Mouse (Mus musculus) liver, adult 2 months (tissue): Measurements from ENCODE around the gene Snx22. TPM values are rescaled to one million over a fixed set of nuclear protein-coding genes. Genes with fewer than 3 reads are reported as not detected.

Experiments used
- DNase-seq: peaks from one replicate; pipeline ENCODE4 v3.0.0-alpha.2; 2011; ENCODE audit warnings: low read depth, low spot score; ENCODE audit errors: extremely low read depth
- H3K27ac ChIP-seq: fragments of 200-500 bp; replicated peaks from 2 replicates; pipeline ENCODE4 v1.5.1; 2012; ENCODE audit warnings: low read depth, mild to moderate bottlenecking, control low read depth, inconsistent platforms, low read length; ENCODE audit not compliant: insufficient read depth
- H3K27me3 ChIP-seq: fragments of 200-500 bp; 2 replicates; pipeline ENCODE4 v1.6.1; 2012; ENCODE audit warnings: mild to moderate bottlenecking, moderate library complexity, low read length, inconsistent platforms; ENCODE audit not compliant: control insufficient read depth, insufficient read depth
- H3K36me3 ChIP-seq: fragments of 200-500 bp; 2 replicates; pipeline ENCODE4 v1.6.1; 2012; ENCODE audit warnings: low read length, inconsistent platforms; ENCODE audit not compliant: control insufficient read depth, insufficient read depth
- H3K4me1 ChIP-seq: fragments of 200-500 bp; 2 replicates; pipeline ENCODE4 v1.6.1; 2011; ENCODE audit warnings: low read length; ENCODE audit not compliant: control insufficient read depth, insufficient read depth
- H3K4me3 ChIP-seq: fragments of 200-500 bp; 2 replicates; pipeline ENCODE4 v1.5.1; 2011; ENCODE audit warnings: low read depth, mild to moderate bottlenecking, control low read depth, low read length, moderate library complexity; ENCODE audit not compliant: insufficient read depth
- H3K79me2 ChIP-seq: fragments of 200-500 bp; 2 replicates; pipeline ENCODE4 v1.6.1; 2012; ENCODE audit warnings: inconsistent platforms, mild to moderate bottlenecking, low read length, moderate library complexity; ENCODE audit not compliant: control insufficient read depth, insufficient read depth
- H3K9ac ChIP-seq: fragments of 200-500 bp; 2 replicates; pipeline ENCODE4 v1.6.1; 2012; ENCODE audit warnings: low read depth, mild to moderate bottlenecking, control low read depth, inconsistent platforms, low read length
- CTCF ChIP-seq: fragments of 200-500 bp; IDR thresholded peaks from 2 replicates; pipeline ENCODE4 v1.5.1; 2011; ENCODE audit warnings: low read depth, low read length, control low read depth
- POLR2A ChIP-seq: fragments of 200-500 bp; IDR thresholded peaks from 2 replicates; pipeline ENCODE4 v1.6.1; 2011; ENCODE audit warnings: low read length, control low read depth; ENCODE audit not compliant: insufficient read depth; ENCODE audit errors: extremely low read depth
- WGBS: fragments of 180-500 bp; shearing (Covaris S2); methylation state at CpG from one replicate; pipeline ENCODE4 v1.1.7; 2018; 5-methylcytosine and 5-hydroxymethylcytosine counted together
- polyA plus RNA-seq: library from polyadenylated mRNA; depleted of rRNA; stranded (reverse); fragments of >200 nt; gene quantifications from 2 replicates; pipeline ENCODE4 v1.2.3, GENCODE M21; 2012
- total RNA-seq: library from RNA; depleted of rRNA; stranded (reverse); fragments of >200 nt; gene quantifications from 2 replicates; pipeline ENCODE4 v1.2.3, GENCODE M21; 2014

Snx22 gene
- total and polyA plus RNA-seq, 2 experiments: 0.09 to 0.53 TPM

DNA sequence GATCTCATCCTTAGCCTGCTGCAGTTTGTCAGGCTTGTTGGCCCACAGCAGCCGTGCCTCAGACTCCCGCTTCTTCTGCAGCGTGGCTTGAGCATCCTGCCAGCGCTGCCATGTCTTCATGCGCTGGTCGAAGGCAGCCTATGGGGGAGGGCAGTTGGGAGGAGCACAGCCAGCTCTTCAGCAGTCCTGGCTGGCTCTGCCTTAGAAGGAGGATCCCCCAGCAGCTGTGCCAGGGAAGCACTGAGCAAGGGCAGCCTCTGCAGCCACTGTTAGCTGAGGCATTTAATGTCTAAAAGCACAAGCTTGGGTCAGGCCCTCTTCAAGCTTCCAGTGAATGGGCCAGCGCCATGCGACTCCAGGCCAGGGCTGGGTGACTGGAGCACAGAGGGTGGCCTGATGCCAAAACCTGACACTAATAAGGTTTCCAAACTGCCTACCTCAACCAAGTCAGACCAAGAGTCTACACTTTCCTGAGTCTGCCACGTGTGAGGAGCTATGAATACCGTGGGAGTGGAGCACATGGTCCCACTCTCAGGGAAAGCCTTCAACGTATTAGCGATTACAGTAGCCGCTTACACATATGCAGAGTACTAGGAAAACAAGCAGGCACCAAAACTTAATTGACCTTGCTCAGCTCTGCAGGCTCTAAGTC, 21.2 kb upstream of the Snx22 start:
- 84% methylated on average over 13 of the region's 13 CpGs for WGBS
- H3K9ac ChIP-seq: no peak overlapping the region
- no peak overlapping the region for H3K27ac ChIP-seq
- DNase-seq: no peak
- no peaks in the 10 kb centered on the region for H3K79me2 ChIP-seq
- no peak overlapping the region for H3K4me3 ChIP-seq
- no peaks in the 10 kb centered on the region for H3K27me3 ChIP-seq
- TF ChIP-seq CTCF (no peak), POLR2A (no peak)
- H3K36me3 ChIP-seq: peaks cover 21% of the 10 kb centered on the region; the same call in 1 of the 2 replicates
- no peaks in the 10 kb centered on the region for H3K4me1 ChIP-seq

DNA sequence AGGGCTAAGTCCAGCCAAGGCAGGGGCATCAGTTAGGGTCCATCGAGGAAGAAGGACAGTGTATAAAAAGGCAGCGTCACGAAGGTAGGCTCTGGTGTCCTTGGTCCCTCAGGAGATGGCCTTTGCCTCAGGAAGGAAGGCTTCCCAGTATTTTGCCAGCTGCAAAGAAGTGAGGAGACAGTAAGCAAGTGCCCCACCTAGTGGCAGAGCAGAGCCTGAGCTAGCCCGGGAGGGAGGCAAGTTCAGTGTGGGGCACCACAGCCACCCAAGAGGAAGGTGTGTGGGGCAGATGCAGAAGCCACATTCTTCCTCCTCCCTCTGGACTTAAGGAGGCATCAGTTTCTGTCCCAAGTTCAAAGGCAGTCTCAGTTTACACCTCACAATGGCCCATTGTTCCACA, 18.9 kb upstream of the Snx22 start:
- DNase-seq: peak; percentile 69
- peaks cover 5% of the 10 kb centered on the region; the same call in 1 of the 2 replicates for H3K36me3 ChIP-seq

DNA sequence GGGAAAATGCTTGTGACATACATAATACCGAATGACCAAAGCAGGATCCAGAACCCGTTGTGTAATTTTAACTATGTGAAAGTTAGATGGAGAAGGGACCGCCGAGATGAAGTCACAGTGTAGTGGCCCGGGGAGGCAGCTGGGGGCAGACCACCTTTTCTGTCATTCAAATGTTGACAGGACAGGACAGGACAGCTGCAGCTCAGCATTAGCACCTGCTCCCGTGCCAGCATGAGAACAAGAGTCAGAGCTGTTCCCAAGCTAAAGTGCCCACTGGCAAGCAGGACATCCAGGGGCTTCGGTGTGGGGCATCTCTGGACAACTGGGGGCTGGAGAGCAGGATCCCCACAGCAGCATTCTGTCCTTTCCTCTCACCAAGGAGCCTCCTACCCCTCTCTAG, 17.5 kb upstream of the Snx22 start:
- no peaks in the 10 kb centered on the region for H3K79me2 ChIP-seq
- no peak overlapping the region for H3K4me3 ChIP-seq
- WGBS: 98% methylated on average over 7 of the region's 7 CpGs
- DNase-seq: no peak
- H3K4me1 ChIP-seq: no peaks in the 10 kb centered on the region
- no peak for TF ChIP-seq CTCF
- TF ChIP-seq POLR2A: no peak
- H3K27ac ChIP-seq: no peak overlapping the region
- H3K36me3 ChIP-seq: no peaks in the 10 kb centered on the region
- no peak overlapping the region for H3K9ac ChIP-seq
- H3K27me3 ChIP-seq: no peaks in the 10 kb centered on the region

More for the DNA sequence above, 18.9 kb upstream of the Snx22 start:
- Histone ChIP-seq H3K27ac (no peak overlapping the region), H3K79me2 (no peaks in the 10 kb centered on the region), H3K27me3 (no peaks in the 10 kb centered on the region), H3K4me3 (no peak overlapping the region), H3K9ac (no peak overlapping the region), H3K4me1 (no peaks in the 10 kb centered on the region)
- whole genome bisulfite sequencing: 32% methylated on average over 4 of the region's 4 CpGs
- peak; percentile 92 for TF ChIP-seq CTCF
- TF ChIP-seq POLR2A: no peak

DNA sequence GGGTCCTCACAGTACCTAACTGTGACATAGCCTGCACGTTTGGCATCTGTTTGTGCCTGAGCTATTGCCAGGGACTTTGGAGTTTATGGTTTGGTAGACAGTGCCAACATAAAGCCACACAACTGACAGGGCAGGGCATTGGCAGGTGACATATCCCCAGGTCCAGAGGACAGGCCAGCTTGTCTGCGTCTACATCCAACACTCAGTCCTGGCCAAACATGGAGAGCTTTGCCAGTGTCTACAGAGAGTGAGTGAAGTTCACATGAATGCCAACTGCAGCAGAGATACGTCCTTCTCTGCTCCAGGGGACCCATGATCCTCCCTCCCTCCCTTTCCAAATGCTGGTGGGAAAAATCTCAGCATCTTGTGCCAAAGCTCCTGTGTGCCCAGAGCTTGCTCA, 14.7 kb upstream of the Snx22 start:
- no peaks in the 10 kb centered on the region for H3K4me1 ChIP-seq
- no peaks in the 10 kb centered on the region for H3K36me3 ChIP-seq
- 34% methylated on average over 3 of the region's 3 CpGs for WGBS
- H3K27ac ChIP-seq: no peak overlapping the region
- H3K4me3 ChIP-seq: no peak overlapping the region
- H3K9ac ChIP-seq: no peak overlapping the region
- DNase-seq: peak; percentile 98
- no peaks in the 10 kb centered on the region for H3K79me2 ChIP-seq
- no peak for TF ChIP-seq POLR2A
- no peak for TF ChIP-seq CTCF
- no peaks in the 10 kb centered on the region for H3K27me3 ChIP-seq

DNA sequence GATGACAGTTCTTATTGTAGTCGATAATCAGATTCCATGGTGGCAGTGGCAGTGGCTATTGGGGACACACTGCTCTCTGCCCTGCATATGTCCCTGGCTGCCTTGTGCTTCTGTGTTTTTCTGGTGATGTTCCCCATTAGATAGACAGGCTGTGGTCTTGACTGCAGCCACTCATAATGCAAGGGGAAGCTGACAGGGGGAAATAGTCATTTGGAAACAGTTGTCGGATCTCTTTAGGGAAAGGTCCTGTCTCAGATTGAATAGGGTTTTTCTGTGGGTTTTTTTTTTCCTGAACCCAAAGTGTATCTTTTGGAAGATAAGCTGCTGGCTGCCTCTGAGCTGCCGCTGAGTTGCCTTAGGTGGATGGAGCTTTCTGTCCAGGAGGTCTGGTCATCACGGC, 12.5 kb upstream of the Snx22 start:
- Histone ChIP-seq H3K27ac (no peak overlapping the region), H3K36me3 (no peaks in the 10 kb centered on the region), H3K9ac (no peak overlapping the region), H3K79me2 (no peaks in the 10 kb centered on the region), H3K4me3 (no peak overlapping the region), H3K4me1 (no peaks in the 10 kb centered on the region), H3K27me3 (no peaks in the 10 kb centered on the region)
- TF ChIP-seq CTCF (no peak), POLR2A (no peak)
- WGBS: 87% methylated on average over 4 of the region's 4 CpGs
- DNase-seq: peak; percentile 19

DNA sequence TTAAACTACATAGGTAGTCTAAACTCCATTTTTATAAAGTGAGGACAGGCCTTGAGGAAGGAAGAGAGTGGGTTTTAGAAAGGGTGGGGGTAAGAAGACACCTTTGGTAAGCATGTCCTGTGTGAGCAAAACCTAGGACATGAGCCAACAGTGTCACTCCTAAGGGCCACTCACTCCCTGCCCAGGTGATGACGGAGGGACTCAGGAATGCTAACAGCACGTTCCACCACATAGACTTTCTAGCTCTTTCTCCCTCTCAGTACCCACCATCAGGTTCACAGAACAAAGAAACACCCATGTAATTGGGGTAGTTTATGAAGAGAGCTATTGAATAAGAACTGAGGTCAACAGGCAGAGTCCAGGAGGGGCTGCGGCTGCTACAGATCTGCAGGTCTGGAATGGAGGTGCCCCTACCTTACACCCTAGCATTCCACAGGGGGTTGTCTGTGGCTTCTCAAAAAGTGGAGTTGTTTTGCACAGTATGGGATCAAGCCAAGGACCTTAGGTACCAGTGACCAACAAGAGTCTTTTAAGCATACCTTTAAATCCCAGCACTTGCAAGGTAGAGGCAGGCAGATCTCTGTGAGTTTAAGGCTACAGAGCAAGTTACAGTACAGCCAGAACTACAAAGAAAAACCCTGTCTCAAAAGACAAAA, 11.4 kb upstream of the Snx22 start:
- WGBS: 88% methylated on average over 3 of the region's 3 CpGs
- Histone ChIP-seq H3K4me3 (no peak overlapping the region), H3K36me3 (no peaks in the 10 kb centered on the region), H3K79me2 (no peaks in the 10 kb centered on the region), H3K9ac (no peak overlapping the region), H3K27me3 (no peaks in the 10 kb centered on the region), H3K4me1 (no peaks in the 10 kb centered on the region), H3K27ac (no peak overlapping the region)
- no peak for TF ChIP-seq POLR2A
- TF ChIP-seq CTCF: no peak
- no peak for DNase-seq
